Mouse (Mus musculus) limb, embryonic 13.5 days (tissue): ENCODE results near the gene Defb10. TPM values are rescaled to one million over a fixed set of nuclear protein-coding genes. Genes with fewer than 3 reads are reported as not detected.
"Not testable (repeated sequence)": the region's sequence is repeated elsewhere in the genome, so short reads cannot be mapped to it uniquely, and the experiment has no call there.

Experiments used
- ATAC-seq: fragments of 200-750 bp; cut with Nextera tagmentation; 2 replicates; pipeline ENCODE4 v1.8.0; 2017; ENCODE audit warnings: low read depth, moderate number of reproducible peaks, moderate TSS enrichment; ENCODE audit not compliant: low FRiP score
- H3K27ac ChIP-seq: fragments of 300-500 bp; sonication (generic); 2 replicates; pipeline ENCODE4 v1.5.1; 2015; ENCODE audit warnings: inconsistent platforms, mild to moderate bottlenecking, moderate library complexity
- H3K27me3 ChIP-seq: fragments of 300-500 bp; sonication (generic); 2 replicates; pipeline ENCODE4 v1.6.1; 2015; ENCODE audit warnings: mild to moderate bottlenecking, inconsistent platforms
- H3K36me3 ChIP-seq: fragments of 300-500 bp; sonication (generic); 2 replicates; pipeline ENCODE4 v1.6.1; 2015; ENCODE audit warnings: inconsistent platforms, mild to moderate bottlenecking, moderate library complexity
- H3K4me1 ChIP-seq: fragments of 300-500 bp; sonication (generic); 2 replicates; pipeline ENCODE4 v1.6.1; 2015; ENCODE audit warnings: inconsistent platforms
- H3K4me2 ChIP-seq: fragments of 300-500 bp; sonication (generic); replicated peaks from 2 replicates; pipeline ENCODE4 v1.6.1; 2015; ENCODE audit warnings: inconsistent platforms, mild to moderate bottlenecking, moderate library complexity
- H3K4me3 ChIP-seq: fragments of 300-500 bp; sonication (generic); 2 replicates; pipeline ENCODE4 v1.5.1; 2015; ENCODE audit warnings: moderate library complexity, mild to moderate bottlenecking, inconsistent platforms
- H3K9ac ChIP-seq: fragments of 300-500 bp; sonication (generic); 2 replicates; pipeline ENCODE4 v1.6.1; 2015; ENCODE audit warnings: mild to moderate bottlenecking, inconsistent platforms
- H3K9me3 ChIP-seq: fragments of 300-500 bp; sonication (generic); 2 replicates; pipeline ENCODE4 v1.6.1; 2016; ENCODE audit warnings: inconsistent platforms
- WGBS: fragments of 180-500 bp; shearing (Covaris S2); methylation state at CpG from one replicate; pipeline ENCODE4 v1.1.7; 2015; 5-methylcytosine and 5-hydroxymethylcytosine counted together
- polyA plus RNA-seq: library from polyadenylated mRNA; unstranded; fragments of >200 nt; fragmentation: Nextera tagmentation; extraction: Ambion mirVana; gene quantifications from 2 replicates; pipeline ENCODE4 v1.2.1, GENCODE M21; 2015

The Defb10 gene
- polyA plus RNA-seq = not detected in 2 replicates

- H3K9me3 ChIP-seq, H3K4me1 ChIP-seq, H3K9ac ChIP-seq, ATAC-seq, H3K4me2 ChIP-seq, H3K27me3 ChIP-seq, H3K4me3 ChIP-seq, H3K27ac ChIP-seq, H3K36me3 ChIP-seq: not testable (repeated sequence)
- WGBS = 60% methylated on average over 1 of the region's 1 CpGs
These were observed at the start of gene Defb10 for GRCm38 (mm10) chr8:21858586-21858985. TSS of gene Defb10 (plus strand) at chr8:21858901.

GRCm38 (mm10) chr8:21885321-21885720 lies 26.6 kb downstream of the Defb10 start, which contains the start of gene Defb9:
TSS of gene Defb9 (minus strand) at chr8:21885421.
- not testable (repeated sequence) for H3K4me1 ChIP-seq, H3K4me2 ChIP-seq, H3K36me3 ChIP-seq, H3K27ac ChIP-seq, H3K9me3 ChIP-seq, H3K9ac ChIP-seq, ATAC-seq, H3K27me3 ChIP-seq, H3K4me3 ChIP-seq

- not testable (repeated sequence) for H3K9ac ChIP-seq, H3K27me3 ChIP-seq, H3K9me3 ChIP-seq, H3K36me3 ChIP-seq, H3K4me3 ChIP-seq, H3K4me2 ChIP-seq, H3K4me1 ChIP-seq, H3K27ac ChIP-seq
- ATAC-seq = peak; percentile 64; the same call in 1 of the 2 replicates
These were observed 47.6 kb downstream of the Defb10 start, which contains the start of gene Defb11 for GRCm38 (mm10) chr8:21906290-21906689. TSS of gene Defb11 (minus strand) at chr8:21906412.

Other genes with a start within 250 kb of the Defb10 start
- gene Defa26, start 240.7 kb upstream of the Defb10 start, polyA plus RNA-seq = not detected in 2 replicates
- gene Defa17, start 203.1 kb upstream of the Defb10 start, polyA plus RNA-seq = not detected in 2 replicates
- not detected in 2 replicates for gene Defa34, start 193.1 kb upstream of the Defb10 start, polyA plus RNA-seq
- not detected in 2 replicates for gene AY761184, start 155.3 kb upstream of the Defb10 start, polyA plus RNA-seq
- gene Defa24, start 124.4 kb upstream of the Defb10 start, polyA plus RNA-seq = not detected in 2 replicates
- gene Defb50, start 35.4 kb upstream of the Defb10 start, polyA plus RNA-seq = not detected in 2 replicates
- 1.3 TPM in 1 of 2 replicates, not detected in the other for gene Defb2, start 19.0 kb upstream of the Defb10 start, polyA plus RNA-seq
- not detected in 2 replicates for gene Defb9, start 26.5 kb downstream of the Defb10 start, polyA plus RNA-seq
- not detected in 2 replicates for gene Defb11, start 47.5 kb downstream of the Defb10 start, polyA plus RNA-seq
- not detected in 2 replicates for gene Defb15, start 73.8 kb downstream of the Defb10 start, polyA plus RNA-seq
- gene Defb35, start 79.5 kb downstream of the Defb10 start, polyA plus RNA-seq = not detected in 2 replicates
- gene Defb13, start 87.9 kb downstream of the Defb10 start, polyA plus RNA-seq = not detected in 2 replicates
- not detected in 2 replicates for gene Fam90a1a, start 99.8 kb downstream of the Defb10 start, polyA plus RNA-seq
- gene Ccdc70, start 110.9 kb downstream of the Defb10 start, polyA plus RNA-seq = not detected in 2 replicates
- gene Atp7b, start 201.4 kb downstream of the Defb10 start, polyA plus RNA-seq = 0.65 and 0.83 TPM in 2 replicates
- 47.2 and 48.7 TPM in 2 replicates for gene Alg11, start 201.8 kb downstream of the Defb10 start, polyA plus RNA-seq